Mouse (Mus musculus) cortical plate, adult 2 months (tissue): ENCODE data around the gene Gcm1. TPM values are rescaled to one million over a fixed set of nuclear protein-coding genes. Genes with fewer than 3 reads are reported as not detected.

Source experiments
- H3K27ac ChIP-seq: fragments of 200-500 bp; 2 replicates; pipeline ENCODE4 v1.5.1; 2012; ENCODE audit warnings: low read length, control low read depth, inconsistent platforms; ENCODE audit not compliant: insufficient read depth
- H3K4me1 ChIP-seq: fragments of 200-500 bp; 2 replicates; pipeline ENCODE4 v1.6.1; 2011; ENCODE audit warnings: low read length; ENCODE audit not compliant: control insufficient read depth, insufficient read depth
- H3K4me3 ChIP-seq: fragments of 200-500 bp; 2 replicates; pipeline ENCODE4 v1.5.1; 2011; ENCODE audit warnings: mild to moderate bottlenecking, low read length, control low read depth; ENCODE audit not compliant: insufficient read depth
- CTCF ChIP-seq: fragments of 200-500 bp; IDR thresholded peaks from 2 replicates; pipeline ENCODE4 v1.5.1; 2011; ENCODE audit warnings: mild to moderate bottlenecking, control low read depth, low read length; ENCODE audit not compliant: insufficient read depth; ENCODE audit errors: extremely low read depth
- POLR2A ChIP-seq: fragments of 200-500 bp; IDR thresholded peaks from 2 replicates; pipeline ENCODE4 v1.6.1; 2011; ENCODE audit warnings: mild to moderate bottlenecking, low read length, control low read depth; ENCODE audit not compliant: insufficient read depth; ENCODE audit errors: extremely low read depth
- polyA plus RNA-seq: library from polyadenylated mRNA; depleted of rRNA; stranded (reverse); fragments of >200 nt; gene quantifications from 2 replicates; pipeline ENCODE4 v1.2.3, GENCODE M21; 2012; rRNA removed

The Gcm1 gene
- polyA plus RNA-seq, result not detected in 2 replicates

- Histone ChIP-seq H3K4me1 (no peaks in the 10 kb centered on the region), H3K4me3 (no peak within 1 kb of the TSS), H3K27ac (no peak within 1 kb of the TSS)
- no peak for TF ChIP-seq CTCF
- no peak for TF ChIP-seq POLR2A
Observed at GRCm38 (mm10) chr9:78051677-78052076, at the start of gene Gcm1. TSS of gene Gcm1 (plus strand) at chr9:78051924.

GRCm38 (mm10) chr9:78003278-78003677 lies 48.4 kb upstream of the Gcm1 start:
- H3K4me1 ChIP-seq, result no peaks in the 10 kb centered on the region
- no peak overlapping the region for H3K27ac ChIP-seq
- TF ChIP-seq CTCF (no peak), POLR2A (no peak)
- H3K4me3 ChIP-seq, result no peak overlapping the region

- H3K4me3 ChIP-seq, result no peak overlapping the region
- no peak overlapping the region for H3K27ac ChIP-seq
- no peaks in the 10 kb centered on the region for H3K4me1 ChIP-seq
- 0 out of 2 replicates have a peak, but pooled peaks have one; percentile 9 for TF ChIP-seq CTCF
- no peak for TF ChIP-seq POLR2A
Observed at GRCm38 (mm10) chr9:78005481-78005880, 46.2 kb upstream of the Gcm1 start.

- no peaks in the 10 kb centered on the region for H3K4me1 ChIP-seq
- H3K27ac ChIP-seq, result no peak overlapping the region
- no peak overlapping the region for H3K4me3 ChIP-seq
- TF ChIP-seq POLR2A (no peak), CTCF (peak; percentile 71)
Observed at GRCm38 (mm10) chr9:78006209-78007001, 45.3 kb upstream of the Gcm1 start.

- no peak for TF ChIP-seq POLR2A
- TF ChIP-seq CTCF, result no peak
- H3K4me1 ChIP-seq, result no peaks in the 10 kb centered on the region
- no peak overlapping the region for H3K27ac ChIP-seq
- H3K4me3 ChIP-seq, result no peak overlapping the region
Observed at GRCm38 (mm10) chr9:78009382-78009781, 42.3 kb upstream of the Gcm1 start.

GRCm38 (mm10) chr9:78010187-78010586 lies 41.5 kb upstream of the Gcm1 start:
- H3K4me3 ChIP-seq, result no peak overlapping the region
- H3K27ac ChIP-seq, result no peak overlapping the region
- TF ChIP-seq CTCF (no peak), POLR2A (no peak)
- H3K4me1 ChIP-seq, result no peaks in the 10 kb centered on the region

GRCm38 (mm10) chr9:78010707-78011106 lies 41.0 kb upstream of the Gcm1 start:
- TF ChIP-seq POLR2A (no peak), CTCF (no peak)
- no peak overlapping the region for H3K4me3 ChIP-seq
- no peak overlapping the region for H3K27ac ChIP-seq
- H3K4me1 ChIP-seq, result no peaks in the 10 kb centered on the region

GRCm38 (mm10) chr9:78012066-78012465 lies 39.7 kb upstream of the Gcm1 start:
- H3K4me1 ChIP-seq, result no peaks in the 10 kb centered on the region
- H3K4me3 ChIP-seq, result no peak overlapping the region

GRCm38 (mm10) chr9:78012681-78013080 lies 39.0 kb upstream of the Gcm1 start:
- Histone ChIP-seq H3K4me3 (no peak overlapping the region), H3K4me1 (no peaks in the 10 kb centered on the region)
- TF ChIP-seq CTCF (no peak), POLR2A (no peak)

More at GRCm38 (mm10) chr9:78012066-78012465, 39.7 kb upstream of the Gcm1 start:
- TF ChIP-seq CTCF (no peak), POLR2A (no peak)
- H3K27ac ChIP-seq, result no peak overlapping the region

GRCm38 (mm10) chr9:78013813-78014212 lies 37.9 kb upstream of the Gcm1 start:
- Histone ChIP-seq H3K4me1 (no peaks in the 10 kb centered on the region), H3K27ac (no peak overlapping the region)
- TF ChIP-seq CTCF (0 out of 2 replicates have a peak, but pooled peaks have one; percentile 20), POLR2A (no peak)

More at GRCm38 (mm10) chr9:78012681-78013080, 39.0 kb upstream of the Gcm1 start:
- H3K27ac ChIP-seq, result no peak overlapping the region

More at GRCm38 (mm10) chr9:78013813-78014212, 37.9 kb upstream of the Gcm1 start:
- no peak overlapping the region for H3K4me3 ChIP-seq
